Mouse (Mus musculus): ENCODE measurements around the gene Mus81. TPM values are rescaled to one million over a fixed set of nuclear protein-coding genes. Genes with fewer than 3 reads are reported as not detected.

Mus81 gene
- total and polyA plus RNA-seq, 3 experiments: 20.4 to 29.3 (median 28.8) TPM

GRCm38 (mm10) chr19:5461411-5461810, 26.8 kb downstream of the Mus81 start:
- H3K79me2 ChIP-seq (replicated peaks; ENCODE audit: control insufficient read depth, extremely low read depth, insufficient read depth, poor library complexity, severe bottlenecking): peaks cover 8% of the 10 kb centered on the region
- peak overlapping the region; percentile 85 for H3K9ac ChIP-seq (ENCODE audit: insufficient read depth, low read depth)
- no peak overlapping the region for H3K27ac ChIP-seq (ENCODE audit: insufficient read depth, low read depth)
- TF ChIP-seq POLR2A (IDR thresholded peaks at IDR 0.05; ENCODE audit: low read depth, low read length) (no peak), CHD2 (IDR thresholded peaks at IDR 0.05; ENCODE audit: low read length) (no peak), RAD21 (IDR thresholded peaks at IDR 0.05; ENCODE audit: low read depth, low read length) (no peak), MAFK (IDR thresholded peaks at IDR 0.05; ENCODE audit: insufficient replicate concordance, low read length) (no peak), HCFC1 (IDR thresholded peaks at IDR 0.05; ENCODE audit: low read depth, low read length) (no peak), MEF2A (IDR thresholded peaks at IDR 0.05; ENCODE audit: borderline replicate concordance, low read depth, low read length) (no peak), E2F4 (IDR thresholded peaks at IDR 0.05; ENCODE audit: insufficient replicate concordance, low read depth, low read length) (no peak), UBTF (IDR thresholded peaks at IDR 0.05; ENCODE audit: low read depth, low read length) (no peak), JUN (IDR thresholded peaks at IDR 0.05; ENCODE audit: insufficient read depth, low read depth, low read length) (no peak), TCF12 (IDR thresholded peaks at IDR 0.05; ENCODE audit: low read depth, low read length) (no peak), JUND (conservative IDR thresholded peaks at IDR 0.05; ENCODE audit: low read depth, low read length) (no peak), BHLHE40 (IDR thresholded peaks at IDR 0.05; ENCODE audit: low read depth, low read length) (no peak), TBP (conservative IDR thresholded peaks at IDR 0.05; ENCODE audit: low read depth, low read length) (no peak)
- no peak for DNase-seq (ENCODE audit: extremely low read depth)
- peaks cover 5 to 25% of the 10 kb centered on the region in 2 experiments; a peak in 3 of 4 replicates for H3K4me1 ChIP-seq (ENCODE audit: control insufficient read depth in 1 of 2, insufficient read depth in 2 of 2)
- peak overlapping the region; percentile 86 to 97 (median 88) for H3K4me3 ChIP-seq (replicated peaks in 1 of 3; ENCODE audit: low read depth in 2 of 3, low read length in 2 of 3, poor library complexity in 1 of 3)
- in situ Hi-C loops (cut with MboI; ENCODE audit: low pct_ligation_motif_present, low pct_unique_long_range_greater_than_20kb, low sequenced_read_pairs): no loop called here
- dilution Hi-C loops (cut with MboI; ENCODE audit: extremely low pct_ligation_motif_present, extremely low pct_unique_long_range_greater_than_20kb, low sequenced_read_pairs): no loop called here
- peak overlapping the region; percentile 93 for H3K4me2 ChIP-seq (ENCODE audit: insufficient read depth, low read depth, poor library complexity, severe bottlenecking)
- H3K9me3 ChIP-seq (replicated peaks; ENCODE audit: low read length): no peaks in the 10 kb centered on the region
- H3K36me3 ChIP-seq (replicated peaks in 1 of 2; ENCODE audit: control insufficient read depth in 1 of 2, insufficient read depth in 1 of 2, low read length in 1 of 2): peaks cover 42 to 50% of the 10 kb centered on the region in 2 experiments
- peaks cover 7% of the 10 kb centered on the region for H3K27me3 ChIP-seq (replicated peaks)

- H3K79me2 ChIP-seq (replicated peaks; ENCODE audit: control insufficient read depth, extremely low read depth, insufficient read depth, poor library complexity, severe bottlenecking): peaks cover 12% of the 10 kb centered on the region
- peak within 1 kb of the TSS; percentile 93 for H3K4me2 ChIP-seq (ENCODE audit: insufficient read depth, low read depth, poor library complexity, severe bottlenecking)
- no peaks in the 10 kb centered on the region for H3K9me3 ChIP-seq (replicated peaks; ENCODE audit: low read length)
- peak within 1 kb of the TSS; percentile 86 to 97 (median 88) for H3K4me3 ChIP-seq (replicated peaks in 1 of 3; ENCODE audit: low read depth in 2 of 3, low read length in 2 of 3, poor library complexity in 1 of 3)
- peak within 1 kb of the TSS; percentile 85 for H3K9ac ChIP-seq (ENCODE audit: insufficient read depth, low read depth)
- in situ Hi-C loops (cut with MboI; ENCODE audit: low pct_ligation_motif_present, low pct_unique_long_range_greater_than_20kb, low sequenced_read_pairs): no loop called here
- peaks cover 32 to 43% of the 10 kb centered on the region in 2 experiments for H3K36me3 ChIP-seq (replicated peaks in 1 of 2; ENCODE audit: control insufficient read depth in 1 of 2, insufficient read depth in 1 of 2, low read length in 1 of 2)
- no peak within 1 kb of the TSS; the same call in 1 of the 2 replicates for H3K27ac ChIP-seq (ENCODE audit: insufficient read depth, low read depth)
- H3K4me1 ChIP-seq (ENCODE audit: control insufficient read depth in 1 of 2, insufficient read depth in 2 of 2): peaks cover 9 to 34% of the 10 kb centered on the region in 2 experiments; a peak in 3 of 4 replicates
- H3K27me3 ChIP-seq (replicated peaks): peaks cover 7% of the 10 kb centered on the region
- peak; percentile 90 for DNase-seq (ENCODE audit: extremely low read depth)
- dilution Hi-C loops (cut with MboI; ENCODE audit: extremely low pct_ligation_motif_present, extremely low pct_unique_long_range_greater_than_20kb, low sequenced_read_pairs): no loop called here
- TF ChIP-seq E2F4 (IDR thresholded peaks at IDR 0.05; ENCODE audit: insufficient replicate concordance, low read depth, low read length) (no peak), ZMIZ1 (IDR thresholded peaks at IDR 0.05; ENCODE audit: low read depth, low read length) (peak; percentile 64; the same call in 1 of the 2 replicates), IRF4 (IDR thresholded peaks at IDR 0.05; ENCODE audit: low read depth, low read length) (peak; percentile 73; the same call in 1 of the 2 replicates), ELF1 (IDR thresholded peaks at IDR 0.05; ENCODE audit: low read depth, low read length) (peak; percentile 93), NRF1 (IDR thresholded peaks at IDR 0.05; ENCODE audit: low read depth, low read length) (0 out of 2 replicates have a peak, but pooled peaks have one; percentile 32), HCFC1 (IDR thresholded peaks at IDR 0.05; ENCODE audit: low read depth, low read length) (peak; percentile 92), USF1 (IDR thresholded peaks at IDR 0.05; ENCODE audit: low read depth, low read length) (no peak), MEF2A (IDR thresholded peaks at IDR 0.05; ENCODE audit: borderline replicate concordance, low read depth, low read length) (peak; percentile 60; the same call in 1 of the 2 replicates), GABPA (IDR thresholded peaks at IDR 0.05; ENCODE audit: insufficient replicate concordance, low read depth, low read length) (no peak; the same call in 1 of the 2 replicates), RCOR1 (conservative IDR thresholded peaks at IDR 0.05; ENCODE audit: low read depth, low read length) (peak; percentile 81), EP300 (IDR thresholded peaks at IDR 0.05; ENCODE audit: low read length) (no peak), MAZ (IDR thresholded peaks at IDR 0.05; ENCODE audit: low read depth, low read length) (no peak), MAFK (IDR thresholded peaks at IDR 0.05; ENCODE audit: insufficient replicate concordance, low read length) (0 out of 2 replicates have a peak, but pooled peaks have one; percentile 4), KAT2A (IDR thresholded peaks at IDR 0.05; ENCODE audit: insufficient replicate concordance, low read length) (peak; percentile 79; the same call in 1 of the 2 replicates), UBTF (IDR thresholded peaks at IDR 0.05; ENCODE audit: low read depth, low read length) (peak; percentile 95), CHD2 (IDR thresholded peaks at IDR 0.05; ENCODE audit: low read length) (0 out of 2 replicates have a peak, but pooled peaks have one; percentile 46), PAX5 (IDR thresholded peaks at IDR 0.05; ENCODE audit: low read length) (no peak), ETS1 (conservative IDR thresholded peaks at IDR 0.05; ENCODE audit: low read depth, low read length) (peak; percentile 29; the same call in 1 of the 2 replicates), TBP (conservative IDR thresholded peaks at IDR 0.05; ENCODE audit: low read depth, low read length) (peak; percentile 94), CHD1 (IDR thresholded peaks at IDR 0.05; ENCODE audit: low read depth, low read length) (peak; percentile 51; the same call in 1 of the 2 replicates), USF2 (conservative IDR thresholded peaks at IDR 0.05; ENCODE audit: low read depth, low read length) (no peak), JUND (conservative IDR thresholded peaks at IDR 0.05; ENCODE audit: low read depth, low read length) (peak; percentile 48; the same call in 1 of the 2 replicates), TCF12 (IDR thresholded peaks at IDR 0.05; ENCODE audit: low read depth, low read length) (peak; percentile 95), SIN3A (IDR thresholded peaks at IDR 0.05; ENCODE audit: low read length) (peak; percentile 95), JUN (IDR thresholded peaks at IDR 0.05; ENCODE audit: insufficient read depth, low read depth, low read length) (no peak)
These were observed 27.7 kb downstream of the Mus81 start, which contains the start of gene Fibp for GRCm38 (mm10) chr19:5460465-5460911. Gene Fibp, plus strand, starts transcription at chr19:5460615.

Measured in CH12.LX (cell line).